Mouse (Mus musculus): ENCODE measurements around the gene Ext2. TPM values are rescaled to one million over a fixed set of nuclear protein-coding genes. Genes with fewer than 3 reads are reported as not detected.

Ext2 gene
- polyA plus RNA-seq, 1 experiment from 2014 or later: 76.4 TPM

- H3K9ac ChIP-seq: no peak overlapping the region
- no peak overlapping the region for H3K27ac ChIP-seq
- no peak for ATAC-seq (replicated peaks)
- H3K9me3 ChIP-seq: no peaks in the 10 kb centered on the region
- WGBS: 97% methylated on average over 2 of the region's 2 CpGs
- no peak overlapping the region for H3K4me2 ChIP-seq
- no peaks in the 10 kb centered on the region for H3K27me3 ChIP-seq (replicated peaks)
- no peaks in the 10 kb centered on the region for H3K4me1 ChIP-seq
- H3K36me3 ChIP-seq (replicated peaks): peaks cover 31% of the 10 kb centered on the region
- no peak overlapping the region for H3K4me3 ChIP-seq
Observed at GRCm38 (mm10) chr2:93802947-93803346, 19.4 kb downstream of the Ext2 start.

GRCm38 (mm10) chr2:93801097-93801496, 21.3 kb downstream of the Ext2 start:
- WGBS: 74% methylated on average over 7 of the region's 7 CpGs
- no peak overlapping the region for H3K4me3 ChIP-seq
- no peak overlapping the region for H3K4me2 ChIP-seq
- H3K4me1 ChIP-seq: no peaks in the 10 kb centered on the region
- no peak for ATAC-seq (replicated peaks)
- H3K36me3 ChIP-seq (replicated peaks): peaks cover 24% of the 10 kb centered on the region; the same call in 1 of the 2 replicates
- H3K27ac ChIP-seq: no peak overlapping the region
- H3K27me3 ChIP-seq (replicated peaks): no peaks in the 10 kb centered on the region
- no peaks in the 10 kb centered on the region for H3K9me3 ChIP-seq
- no peak overlapping the region for H3K9ac ChIP-seq

- Histone ChIP-seq H3K9ac (no peak overlapping the region), H3K4me2 (no peak overlapping the region), H3K27ac (no peak overlapping the region), H3K27me3 (replicated peaks) (no peaks in the 10 kb centered on the region), H3K4me1 (no peaks in the 10 kb centered on the region), H3K36me3 (replicated peaks) (peaks cover 23% of the 10 kb centered on the region), H3K4me3 (no peak overlapping the region), H3K9me3 (no peaks in the 10 kb centered on the region)
- 85% methylated on average over 19 of the region's 19 CpGs for WGBS
- no peak for ATAC-seq (replicated peaks)
Observed at GRCm38 (mm10) chr2:93797162-93797795, 25.1 kb downstream of the Ext2 start.

- no peak overlapping the region for H3K9ac ChIP-seq
- ATAC-seq (replicated peaks): no peak
- H3K27me3 ChIP-seq (replicated peaks): no peaks in the 10 kb centered on the region
- H3K27ac ChIP-seq: no peak overlapping the region
- H3K4me2 ChIP-seq: no peak overlapping the region
- H3K4me1 ChIP-seq: no peaks in the 10 kb centered on the region
- H3K9me3 ChIP-seq: no peaks in the 10 kb centered on the region
- no peak overlapping the region for H3K4me3 ChIP-seq
- H3K36me3 ChIP-seq (replicated peaks): peaks cover 14% of the 10 kb centered on the region
- 95% methylated on average over 5 of the region's 5 CpGs for WGBS
Observed at GRCm38 (mm10) chr2:93794375-93794774, 28.0 kb downstream of the Ext2 start.

- peak; percentile 46; the same call in 1 of the 2 replicates for ATAC-seq (replicated peaks)
- no peaks in the 10 kb centered on the region for H3K9me3 ChIP-seq
- no peaks in the 10 kb centered on the region for H3K4me1 ChIP-seq
- no peak overlapping the region for H3K4me2 ChIP-seq
- 65% methylated on average over 13 of the region's 13 CpGs for WGBS
- H3K36me3 ChIP-seq (replicated peaks): peaks cover 10% of the 10 kb centered on the region
- no peak overlapping the region for H3K4me3 ChIP-seq
- no peaks in the 10 kb centered on the region for H3K27me3 ChIP-seq (replicated peaks)
- H3K27ac ChIP-seq: no peak overlapping the region
- no peak overlapping the region for H3K9ac ChIP-seq
Observed at GRCm38 (mm10) chr2:93791516-93792499, 30.6 kb downstream of the Ext2 start.

- no peak overlapping the region for H3K4me3 ChIP-seq
- WGBS: 93% methylated on average over 4 of the region's 4 CpGs
- no peak overlapping the region for H3K27ac ChIP-seq
- H3K9me3 ChIP-seq: no peaks in the 10 kb centered on the region
- peaks cover 3% of the 10 kb centered on the region for H3K4me1 ChIP-seq
- no peaks in the 10 kb centered on the region for H3K27me3 ChIP-seq (replicated peaks)
- no peak overlapping the region for H3K4me2 ChIP-seq
- no peak overlapping the region for H3K9ac ChIP-seq
- peaks cover 6% of the 10 kb centered on the region for H3K36me3 ChIP-seq (replicated peaks)
- ATAC-seq (replicated peaks): no peak
Observed at GRCm38 (mm10) chr2:93790798-93791345, 31.5 kb downstream of the Ext2 start.

GRCm38 (mm10) chr2:93788557-93788956, 33.8 kb downstream of the Ext2 start:
- WGBS: 85% methylated on average over 5 of the region's 5 CpGs
- no peak for ATAC-seq (replicated peaks)
- Histone ChIP-seq H3K9me3 (no peaks in the 10 kb centered on the region), H3K27ac (no peak overlapping the region), H3K27me3 (replicated peaks) (no peaks in the 10 kb centered on the region), H3K4me1 (peaks cover 20% of the 10 kb centered on the region), H3K9ac (no peak overlapping the region), H3K36me3 (replicated peaks) (no peaks in the 10 kb centered on the region), H3K4me3 (no peak overlapping the region), H3K4me2 (no peak overlapping the region)

- H3K4me1 ChIP-seq: peaks cover 20% of the 10 kb centered on the region
- no peaks in the 10 kb centered on the region for H3K27me3 ChIP-seq (replicated peaks)
Observed at GRCm38 (mm10) chr2:93786175-93786574, 36.2 kb downstream of the Ext2 start.

GRCm38 (mm10) chr2:93785432-93785798, 37.0 kb downstream of the Ext2 start:
- Histone ChIP-seq H3K4me3 (no peak overlapping the region), H3K27me3 (replicated peaks) (no peaks in the 10 kb centered on the region), H3K27ac (no peak overlapping the region), H3K4me1 (peaks cover 20% of the 10 kb centered on the region), H3K9me3 (no peaks in the 10 kb centered on the region), H3K9ac (no peak overlapping the region), H3K36me3 (replicated peaks) (no peaks in the 10 kb centered on the region), H3K4me2 (no peak overlapping the region)
- no peak for ATAC-seq (replicated peaks)
- WGBS: 30% methylated on average over 2 of the region's 2 CpGs

More at GRCm38 (mm10) chr2:93786175-93786574, 36.2 kb downstream of the Ext2 start:
- Histone ChIP-seq H3K4me2 (no peak overlapping the region), H3K36me3 (replicated peaks) (no peaks in the 10 kb centered on the region), H3K9me3 (no peaks in the 10 kb centered on the region), H3K27ac (no peak overlapping the region), H3K9ac (no peak overlapping the region), H3K4me3 (no peak overlapping the region)
- WGBS: 52% methylated on average over 4 of the region's 4 CpGs
- peak; percentile 48; the same call in 1 of the 2 replicates for ATAC-seq (replicated peaks)

- Histone ChIP-seq H3K36me3 (replicated peaks) (no peaks in the 10 kb centered on the region), H3K4me2 (no peak overlapping the region), H3K4me1 (peaks cover 23% of the 10 kb centered on the region), H3K27ac (no peak overlapping the region), H3K27me3 (replicated peaks) (no peaks in the 10 kb centered on the region), H3K9ac (no peak overlapping the region), H3K9me3 (no peaks in the 10 kb centered on the region), H3K4me3 (no peak overlapping the region)
- 17% methylated on average over 12 of the region's 12 CpGs for WGBS
- ATAC-seq (replicated peaks): peak; percentile 63
Observed at GRCm38 (mm10) chr2:93784721-93785431, 37.5 kb downstream of the Ext2 start.

GRCm38 (mm10) chr2:93783926-93784539, 38.3 kb downstream of the Ext2 start:
- no peak overlapping the region for H3K9ac ChIP-seq
- no peak overlapping the region for H3K4me3 ChIP-seq
- H3K27me3 ChIP-seq (replicated peaks): no peaks in the 10 kb centered on the region
- H3K36me3 ChIP-seq (replicated peaks): no peaks in the 10 kb centered on the region
- H3K4me1 ChIP-seq: peaks cover 31% of the 10 kb centered on the region
- no peak overlapping the region for H3K4me2 ChIP-seq
- WGBS: 64% methylated on average over 9 of the region's 9 CpGs
- H3K9me3 ChIP-seq: no peaks in the 10 kb centered on the region
- ATAC-seq (replicated peaks): no peak
- H3K27ac ChIP-seq: no peak overlapping the region

Data from midbrain, embryonic 15.5 days (tissue).